Mouse (Mus musculus) ES-E14 (cell line): ENCODE results near the gene Thrb.

Experiments
- HCFC1 ChIP-seq: IDR thresholded peaks from 2 replicates; pipeline ENCODE4 v1.6.1; 2012; ENCODE audit warnings: low read length, inconsistent platforms, borderline replicate concordance; ENCODE audit not compliant: insufficient read depth
- MAFK ChIP-seq: IDR thresholded peaks from 2 replicates; pipeline ENCODE4 v1.6.1; 2014; ENCODE audit warnings: mild to moderate bottlenecking, low read depth, low read length, inconsistent platforms; ENCODE audit not compliant: insufficient read depth
- ZNF384 ChIP-seq: IDR thresholded peaks from 2 replicates; pipeline ENCODE4 v1.6.1; 2012; ENCODE audit warnings: low read depth, low read length, inconsistent platforms

DNA sequence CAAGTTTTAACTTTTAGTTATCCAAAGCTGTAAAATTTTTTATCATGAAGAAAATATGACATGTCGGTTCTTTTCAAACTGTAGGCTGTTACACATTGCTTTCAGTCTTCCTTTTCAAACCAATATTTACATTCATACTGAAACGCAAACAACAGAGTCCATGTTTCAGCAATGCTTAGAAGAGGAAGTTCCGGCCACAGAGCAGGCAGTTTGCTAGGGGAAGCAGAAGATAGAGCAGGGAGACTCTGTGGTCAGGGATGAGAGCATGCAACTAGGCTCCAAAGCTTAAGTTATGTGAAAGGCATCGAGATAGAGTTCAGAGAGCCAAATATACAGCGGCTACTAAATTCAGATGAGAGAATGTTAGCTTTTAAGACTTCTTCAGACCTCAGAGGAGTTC, 219.4 kb downstream of the Thrb start:
- TF ChIP-seq ZNF384 (no peak), HCFC1 (no peak), MAFK (no peak)
